Mouse (Mus musculus) heart, embryonic 14.5 days (tissue): ENCODE measurements around the gene 2410015M20Rik. TPM values are rescaled to one million over a fixed set of nuclear protein-coding genes. Genes with fewer than 3 reads are reported as not detected.
"Not testable (repeated sequence)": the region's sequence is repeated elsewhere in the genome, so short reads cannot be mapped to it uniquely, and the experiment has no call there.

Experiments
- ATAC-seq: fragments of 200-750 bp; cut with Nextera tagmentation; 2 replicates; pipeline ENCODE4 v1.8.0; 2017; ENCODE audit warnings: low read depth, moderate TSS enrichment; ENCODE audit not compliant: insufficient number of reproducible peaks, insufficient read depth, low FRiP score
- H3K27ac ChIP-seq, 2 experiments: fragments of 200-500 bp in 1 of 2; fragments of 300-500 bp in 1 of 2; sonication (generic) in 1 of 2; replicated peaks in 1 of 2; 2 replicates each; pipeline ENCODE4 v1.5.1; 2012 to 2014; ENCODE audit warnings: low read depth in 2 of 2, low read length in 2 of 2, control low read depth in 1 of 2, mild to moderate bottlenecking in 1 of 2, mixed read lengths in 1 of 2; ENCODE audit not compliant: control insufficient read depth in 1 of 2, insufficient read depth in 1 of 2
- H3K27me3 ChIP-seq: fragments of 300-500 bp; sonication (generic); 2 replicates; pipeline ENCODE4 v1.6.1; 2014; ENCODE audit warnings: mild to moderate bottlenecking, low read length, control low read depth; ENCODE audit not compliant: control insufficient read depth, insufficient read depth
- H3K36me3 ChIP-seq: fragments of 300-500 bp; sonication (generic); 2 replicates; pipeline ENCODE4 v1.6.1; 2014; ENCODE audit warnings: mild to moderate bottlenecking, control low read depth, low read length, mixed read lengths; ENCODE audit not compliant: control insufficient read depth, insufficient read depth
- H3K4me1 ChIP-seq, 2 experiments: fragments of 200-500 bp in 1 of 2; fragments of 300-500 bp in 1 of 2; sonication (generic) in 1 of 2; 2 replicates each; pipeline ENCODE4 v1.6.1; 2012 to 2014; ENCODE audit warnings: low read length in 2 of 2, control low read depth in 1 of 2, mixed read lengths in 1 of 2; ENCODE audit not compliant: control insufficient read depth in 2 of 2, insufficient read depth in 2 of 2
- H3K4me2 ChIP-seq: fragments of 300-500 bp; sonication (generic); 2 replicates; pipeline ENCODE4 v1.6.1; 2014; ENCODE audit warnings: mild to moderate bottlenecking, low read length
- H3K4me3 ChIP-seq, 2 experiments: fragments of 200-500 bp in 1 of 2; fragments of 300-500 bp in 1 of 2; sonication (generic) in 1 of 2; 2 replicates each; pipeline ENCODE4 v1.5.1; 2012 to 2014; ENCODE audit warnings: low read length in 2 of 2, mild to moderate bottlenecking in 2 of 2, control low read depth in 1 of 2, low read depth in 1 of 2, moderate library complexity in 1 of 2; ENCODE audit not compliant: control insufficient read depth in 1 of 2, insufficient read depth in 1 of 2
- H3K9ac ChIP-seq: fragments of 300-500 bp; sonication (generic); 2 replicates; pipeline ENCODE4 v1.6.1; 2014; ENCODE audit warnings: mild to moderate bottlenecking, low read length
- H3K9me3 ChIP-seq: fragments of 300-500 bp; sonication (generic); 2 replicates; pipeline ENCODE4 v1.6.1; 2016; ENCODE audit warnings: low read length, control low read depth; ENCODE audit not compliant: control insufficient read depth
- WGBS: fragments of 180-500 bp; shearing (Covaris S2); extraction: QIAGEN DNeasy Blood & Tissue Kit; methylation state at CpG from one replicate; pipeline ENCODE4 v1.1.7; 2014; 5-methylcytosine and 5-hydroxymethylcytosine counted together
- polyA plus RNA-seq: library from polyadenylated mRNA; unstranded; fragments of >200 nt; fragmentation: Nextera tagmentation; extraction: Ambion mirVana; gene quantifications from 2 replicates; pipeline ENCODE4 v1.2.1, GENCODE M21; 2014

Gene 2410015M20Rik
- polyA plus RNA-seq, 1 experiment from 2014 or later = 398 TPM

- Histone ChIP-seq H3K36me3 (no peaks in the 10 kb centered on the region), H3K27ac (no peak overlapping the region), H3K9ac (no peak overlapping the region), H3K27me3 (0 out of 2 replicates have a peak, but pooled peaks cover 3% of the 10 kb centered on the region), H3K9me3 (no peaks in the 10 kb centered on the region), H3K4me2 (no peak overlapping the region), H3K4me3 (no peak overlapping the region), H3K4me1 (no peaks in the 10 kb centered on the region)
- no peak for ATAC-seq
- 77% methylated on average over 6 of the region's 6 CpGs for WGBS
These were observed 24.5 kb upstream of the 2410015M20Rik start for GRCm38 (mm10) chr17:56634023-56634422.

GRCm38 (mm10) chr17:56631807-56632206, 22.2 kb upstream of the 2410015M20Rik start:
- Histone ChIP-seq H3K9ac (no peak overlapping the region), H3K4me1 (peaks cover 6 to 7% of the 10 kb centered on the region in 2 experiments; a peak in 3 of 4 replicates), H3K36me3 (no peaks in the 10 kb centered on the region), H3K4me3 (no peak overlapping the region), H3K9me3 (no peaks in the 10 kb centered on the region), H3K27me3 (0 out of 2 replicates have a peak, but pooled peaks cover 3% of the 10 kb centered on the region), H3K4me2 (no peak overlapping the region), H3K27ac (no peak overlapping the region)
- ATAC-seq = no peak
- WGBS = 58% methylated on average over 4 of the region's 4 CpGs

GRCm38 (mm10) chr17:56629800-56630781, 20.5 kb upstream of the 2410015M20Rik start:
- not testable (repeated sequence) for H3K27me3 ChIP-seq, H3K9ac ChIP-seq, H3K4me3 ChIP-seq, H3K9me3 ChIP-seq, H3K27ac ChIP-seq, ATAC-seq, H3K36me3 ChIP-seq, H3K4me2 ChIP-seq
- WGBS = 80% methylated on average over 27 of the region's 27 CpGs
- H3K4me1 ChIP-seq = peaks cover 10 to 19% of the 10 kb centered on the region in 2 experiments

- Histone ChIP-seq H3K4me2 (peak within 1 kb of the TSS; percentile 96), H3K27ac (peak within 1 kb of the TSS; percentile 6 to 46; a peak in 2 of 4 replicates), H3K36me3 (peaks cover 14% of the 10 kb centered on the region), H3K27me3 (no peaks in the 10 kb centered on the region), H3K4me3 (peak within 1 kb of the TSS; percentile 82 to 94), H3K4me1 (peaks cover 10 to 20% of the 10 kb centered on the region in 2 experiments), H3K9me3 (no peaks in the 10 kb centered on the region), H3K9ac (peak within 1 kb of the TSS; percentile 59)
- no peak for ATAC-seq
- 11% methylated on average over 26 of the region's 26 CpGs for WGBS
These were observed 18.1 kb upstream of the 2410015M20Rik start, which contains the start of gene Catsperd for GRCm38 (mm10) chr17:56627530-56628277. TSS of gene Catsperd (plus strand) at chr17:56628143.

GRCm38 (mm10) chr17:56626754-56627470, 17.3 kb upstream of the 2410015M20Rik start, which contains the start of gene Lonp1:
TSS of gene Lonp1 (minus strand) at chr17:56626887.
- H3K9me3 ChIP-seq = no peaks in the 10 kb centered on the region
- under 1% methylated on average over 51 of the region's 51 CpGs for WGBS

GRCm38 (mm10) chr17:56626260-56626659, 16.7 kb upstream of the 2410015M20Rik start:
- peak overlapping the region in 1 of 2 experiments; percentile 67; a peak in 3 of 4 replicates for H3K27ac ChIP-seq

More at GRCm38 (mm10) chr17:56626754-56627470, 17.3 kb upstream of the 2410015M20Rik start, which contains the start of gene Lonp1:
- peak within 1 kb of the TSS; percentile 82 to 94 for H3K4me3 ChIP-seq
- peak; percentile 93 for ATAC-seq
- peak within 1 kb of the TSS; percentile 6 to 67 for H3K27ac ChIP-seq
- peaks cover 22% of the 10 kb centered on the region for H3K36me3 ChIP-seq
- no peaks in the 10 kb centered on the region for H3K27me3 ChIP-seq
- H3K4me1 ChIP-seq = peaks cover 10 to 20% of the 10 kb centered on the region in 2 experiments
- H3K4me2 ChIP-seq = peak within 1 kb of the TSS; percentile 96
- H3K9ac ChIP-seq = peak within 1 kb of the TSS; percentile 95

More at GRCm38 (mm10) chr17:56626260-56626659, 16.7 kb upstream of the 2410015M20Rik start:
- Histone ChIP-seq H3K4me1 (peaks cover 10 to 20% of the 10 kb centered on the region in 2 experiments), H3K4me3 (peak overlapping the region; percentile 82 to 94), H3K27me3 (no peaks in the 10 kb centered on the region), H3K9me3 (no peaks in the 10 kb centered on the region), H3K36me3 (peaks cover 27% of the 10 kb centered on the region), H3K9ac (peak overlapping the region; percentile 95), H3K4me2 (peak overlapping the region; percentile 96)
- under 1% methylated on average over 31 of the region's 32 CpGs for WGBS
- ATAC-seq = peak; percentile 7; the same call in 1 of the 2 replicates
